Mouse (Mus musculus): ENCODE results near the gene Cdx4. TPM values are rescaled to one million over a fixed set of nuclear protein-coding genes. Genes with fewer than 3 reads are reported as not detected.

The Cdx4 gene
- not detected for total RNA-seq (2021)

GRCm38 (mm10) chrX:103321146-103321545 lies at the start of gene Cdx4:
TSS of gene Cdx4 (plus strand) at chrX:103321398.
- intact Hi-C loops (cut with DNase I): no loop called here

DNA sequence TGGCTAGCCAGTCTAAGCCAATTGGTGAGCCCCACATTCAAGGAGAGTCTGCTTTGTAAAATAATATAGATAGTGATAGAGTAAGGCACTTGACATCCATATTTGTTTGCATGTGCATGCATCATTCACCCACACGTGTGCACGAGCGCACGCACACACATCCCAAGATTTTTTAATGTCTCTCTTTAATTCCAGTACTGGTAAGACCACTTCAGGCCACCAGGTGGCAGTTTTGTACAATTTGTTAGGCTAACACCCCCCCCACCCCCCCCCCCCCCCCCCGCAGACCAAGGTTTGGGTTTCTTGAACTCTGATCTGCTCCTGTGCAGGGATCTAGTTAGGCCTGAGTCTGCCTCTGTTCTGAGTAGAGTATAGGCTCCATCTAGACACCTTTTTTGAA lies 46.9 kb upstream of the Cdx4 start:
- intact Hi-C loops (cut with DNase I): no loop called here
- peak in 1 of 2 experiments; percentile 15 for DNase-seq (ENCODE audit: extremely low spot score in 1 of 2, low spot score in 2 of 2)

More at GRCm38 (mm10) chrX:103321146-103321545, at the start of gene Cdx4:
- no peak for DNase-seq (ENCODE audit: extremely low spot score in 1 of 2, low spot score in 2 of 2)

GRCm38 (mm10) chrX:103286899-103287722 lies 34.1 kb upstream of the Cdx4 start:
- intact Hi-C loops (cut with DNase I): loop anchor here (5.0 kb wide), 1 partner anchor 70 kb away; the partner anchor contains the start of gene Chic1
- no peak for DNase-seq (ENCODE audit: extremely low spot score in 1 of 2, low spot score in 2 of 2)

DNA sequence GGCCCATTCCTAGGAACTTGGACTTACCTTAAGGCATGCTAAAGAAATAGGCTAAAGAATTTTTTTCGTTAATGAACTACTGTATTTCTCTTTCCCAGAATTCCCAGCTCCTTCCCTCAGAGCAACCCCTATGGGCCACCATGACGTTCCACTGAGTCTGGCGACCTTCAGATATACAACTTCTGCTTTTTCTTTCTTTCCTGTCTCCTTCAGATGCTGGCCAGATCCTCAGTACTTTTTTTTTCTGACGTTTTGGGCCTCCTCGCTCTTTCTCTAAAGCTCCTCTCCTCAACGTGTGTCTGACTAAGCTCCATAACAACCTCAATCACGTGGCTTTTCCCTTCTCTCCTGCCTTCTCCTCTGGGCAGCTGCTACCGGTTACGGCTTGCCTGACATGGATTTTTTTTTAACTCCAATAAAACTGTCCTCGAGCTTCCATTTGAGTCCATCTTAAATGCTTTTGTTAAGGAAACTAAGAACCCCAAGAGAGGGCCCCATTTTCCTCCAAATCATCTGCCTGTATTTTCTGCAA lies 33.3 kb upstream of the Cdx4 start:
- DNase-seq (ENCODE audit: extremely low spot score in 1 of 2, low spot score in 2 of 2): no peak
- intact Hi-C loops (cut with DNase I): loop anchor here (5.0 kb wide), 1 partner anchor 69 kb away; the partner anchor contains the start of gene Chic1

- intact Hi-C loops (cut with DNase I): loop anchor here (5.0 kb wide), 1 partner anchor 69 kb away; the partner anchor contains the start of gene Chic1
- peak in 1 of 2 experiments; percentile 22 for DNase-seq (ENCODE audit: extremely low spot score in 1 of 2, low spot score in 2 of 2)
These were observed 32.5 kb upstream of the Cdx4 start for GRCm38 (mm10) chrX:103288485-103289330.

GRCm38 (mm10) chrX:103298937-103299336 lies 22.3 kb upstream of the Cdx4 start:
- no peak for DNase-seq (ENCODE audit: extremely low spot score in 1 of 2, low spot score in 2 of 2)
- intact Hi-C loops (cut with DNase I): no loop called here

DNA sequence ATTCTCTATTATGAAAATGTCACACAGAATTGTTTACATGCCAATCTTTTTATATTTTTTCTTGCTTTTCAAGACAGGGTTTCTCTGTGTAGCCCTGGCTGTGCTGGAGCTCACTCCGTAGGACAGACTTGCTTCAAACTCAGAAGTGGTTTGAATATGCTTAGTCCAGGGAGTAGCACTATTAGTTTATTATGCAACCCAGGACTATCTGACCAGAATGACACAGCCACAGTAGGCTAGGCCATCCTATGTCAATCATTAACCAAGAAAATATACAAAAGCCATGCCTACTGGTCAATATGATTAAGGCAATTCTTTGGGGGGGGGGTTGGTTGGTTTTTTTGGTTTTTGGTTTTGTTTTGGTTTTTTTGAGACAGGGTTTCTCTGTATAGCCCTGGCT lies 12.9 kb upstream of the Cdx4 start:
- no peak for DNase-seq (ENCODE audit: extremely low spot score in 1 of 2, low spot score in 2 of 2)
- intact Hi-C loops (cut with DNase I): no loop called here

GRCm38 (mm10) chrX:103311723-103312122 lies 9.5 kb upstream of the Cdx4 start:
- DNase-seq (ENCODE audit: extremely low spot score in 1 of 2, low spot score in 2 of 2): no peak
- intact Hi-C loops (cut with DNase I): no loop called here

DNA sequence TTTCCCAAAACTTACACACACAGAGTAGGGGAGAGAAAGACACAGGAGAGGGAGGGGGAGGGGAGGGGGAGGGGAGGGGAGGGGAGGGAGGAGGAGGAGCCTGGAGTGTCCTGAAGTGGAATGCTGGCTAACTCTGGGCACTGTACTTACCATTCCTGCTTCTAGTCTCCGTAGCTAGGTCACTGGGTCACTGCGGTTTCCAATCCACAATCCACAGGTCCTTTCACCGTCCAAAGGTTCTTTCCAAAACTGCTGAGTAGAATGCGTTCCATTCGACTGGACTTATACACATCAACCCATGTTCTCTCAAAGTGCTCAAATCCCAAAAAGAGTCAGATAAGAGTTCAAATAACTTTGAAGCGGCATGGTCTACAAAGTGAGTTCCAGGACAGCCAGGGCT lies 7.1 kb upstream of the Cdx4 start:
- intact Hi-C loops (cut with DNase I): no loop called here
- no peak for DNase-seq (ENCODE audit: extremely low spot score in 1 of 2, low spot score in 2 of 2)

- no peak for DNase-seq (ENCODE audit: extremely low spot score in 1 of 2, low spot score in 2 of 2)
- intact Hi-C loops (cut with DNase I): no loop called here
These were observed 4.7 kb downstream of the Cdx4 start for GRCm38 (mm10) chrX:103325900-103326299.

DNA sequence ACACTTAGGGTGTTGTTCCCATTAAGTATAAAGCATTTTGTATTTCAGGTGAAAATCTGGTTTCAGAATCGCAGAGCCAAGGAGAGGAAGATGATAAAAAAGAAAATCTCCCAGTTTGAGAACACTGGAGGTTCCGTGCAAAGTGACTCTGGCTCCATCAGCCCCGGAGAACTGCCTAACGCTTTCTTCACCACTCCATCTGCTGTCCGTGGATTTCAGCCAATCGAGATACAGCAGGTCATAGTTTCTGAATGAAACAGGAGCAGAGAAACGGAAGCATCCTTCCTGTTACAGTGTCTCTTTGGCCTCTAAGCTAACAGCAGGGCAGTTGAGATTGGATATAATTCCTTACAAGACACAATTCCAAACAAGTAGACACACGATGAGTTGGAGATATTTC lies 8.2 kb downstream of the Cdx4 start:
- intact Hi-C loops (cut with DNase I): no loop called here
- no peak for DNase-seq (ENCODE audit: extremely low spot score in 1 of 2, low spot score in 2 of 2)

GRCm38 (mm10) chrX:103331125-103331858 lies 10.1 kb downstream of the Cdx4 start:
- DNase-seq (ENCODE audit: extremely low spot score in 1 of 2, low spot score in 2 of 2): no peak
- intact Hi-C loops (cut with DNase I): no loop called here

DNA sequence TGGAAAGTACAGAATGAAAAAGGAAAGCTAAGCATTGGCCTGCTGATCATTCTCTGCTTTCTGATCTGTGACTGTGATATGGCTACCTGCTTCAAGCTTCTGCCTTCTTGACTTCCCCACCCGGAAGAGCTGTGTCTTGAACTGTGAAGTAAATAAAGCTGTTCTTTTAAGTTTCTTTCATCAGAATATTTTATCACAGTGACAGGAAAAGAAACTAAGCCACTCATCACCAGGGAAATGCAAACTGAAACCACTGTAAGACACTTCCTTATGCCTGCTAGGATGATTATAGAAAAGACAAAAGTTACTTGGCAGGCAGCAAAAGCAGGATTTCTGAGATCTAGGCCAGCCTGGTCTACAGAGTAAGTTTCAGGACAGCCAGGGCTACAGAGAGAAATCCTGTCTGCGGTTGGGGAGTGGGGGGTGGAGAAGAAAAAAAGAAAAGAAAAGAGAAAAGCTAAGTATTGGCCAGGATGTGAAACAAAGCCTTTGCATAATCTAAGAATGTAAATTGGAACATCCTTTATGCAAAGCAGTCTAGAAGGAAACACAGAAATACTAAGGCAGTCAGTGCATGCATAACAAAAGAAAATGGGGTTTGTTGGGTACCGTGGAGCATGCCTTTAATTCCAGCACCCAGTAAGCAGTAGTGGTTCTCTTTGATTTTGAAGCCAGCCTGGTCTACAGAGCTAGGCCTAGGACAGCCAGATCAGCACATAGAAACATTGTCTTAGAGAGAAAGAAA lies 20.3 kb downstream of the Cdx4 start:
- intact Hi-C loops (cut with DNase I): no loop called here
- no peak for DNase-seq (ENCODE audit: extremely low spot score in 1 of 2, low spot score in 2 of 2)

DNA sequence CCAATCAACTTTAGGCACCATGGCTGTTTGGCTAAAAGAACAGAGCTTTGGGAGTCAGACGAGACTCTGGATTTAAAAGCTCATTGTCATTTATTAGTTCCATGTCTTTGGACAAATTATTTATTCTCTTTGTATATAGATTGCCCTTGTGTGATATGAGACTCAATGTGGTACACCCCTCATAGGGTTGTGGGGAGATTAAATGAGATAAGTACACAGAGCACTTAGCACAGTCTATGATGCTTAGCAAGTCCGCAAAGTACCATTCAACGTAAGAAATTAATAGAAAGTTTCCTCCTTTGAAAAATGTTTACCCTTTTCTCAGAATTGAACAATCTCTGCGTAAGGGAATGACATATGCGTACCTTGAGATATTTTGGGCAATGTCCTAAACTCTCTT lies 34.6 kb downstream of the Cdx4 start:
- no peak for DNase-seq (ENCODE audit: extremely low spot score in 1 of 2, low spot score in 2 of 2)
- intact Hi-C loops (cut with DNase I): loop anchor here (5.0 kb wide), 1 partner anchor 68 kb away; no protein-coding TSS in a partner anchor

DNA sequence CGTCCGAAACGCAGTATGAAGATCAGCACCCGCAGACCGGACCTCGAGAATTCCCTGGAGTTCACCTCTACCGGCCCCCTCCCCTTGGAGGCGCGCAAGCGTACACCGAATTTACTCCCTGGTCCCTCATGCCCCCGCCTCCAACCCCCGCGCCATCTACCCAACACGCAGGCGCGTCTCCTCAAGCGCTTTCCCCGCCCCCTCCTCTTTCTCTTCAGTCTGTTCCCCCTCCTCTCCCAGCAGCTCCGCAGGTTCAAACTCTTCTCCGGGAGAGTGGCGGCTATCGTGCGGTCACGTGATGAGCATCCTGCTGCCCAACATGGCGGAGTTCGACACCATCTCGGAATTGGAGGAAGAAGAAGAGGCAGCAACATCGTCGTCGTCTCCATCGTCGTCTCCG lies 35.1 kb downstream of the Cdx4 start, which contains the start of gene Chic1:
Chic1 (plus strand) TSS at position 190 of the 400 bp plus-strand sequence.
- intact Hi-C loops (cut with DNase I): loop anchor here (5.0 kb wide), 1 partner anchor 69 kb away; no protein-coding TSS in a partner anchor

GRCm38 (mm10) chrX:103356761-103357236 lies 35.6 kb downstream of the Cdx4 start:
- intact Hi-C loops (cut with DNase I): loop anchor here (5.0 kb wide), 1 partner anchor 69 kb away; no protein-coding TSS in a partner anchor
- peak in 1 of 2 experiments; percentile 25 for DNase-seq (ENCODE audit: extremely low spot score in 1 of 2, low spot score in 2 of 2)

More for the DNA sequence above, 35.1 kb downstream of the Cdx4 start, which contains the start of gene Chic1:
- DNase-seq (ENCODE audit: extremely low spot score in 1 of 2, low spot score in 2 of 2): peak; percentile 80 to 89

DNA sequence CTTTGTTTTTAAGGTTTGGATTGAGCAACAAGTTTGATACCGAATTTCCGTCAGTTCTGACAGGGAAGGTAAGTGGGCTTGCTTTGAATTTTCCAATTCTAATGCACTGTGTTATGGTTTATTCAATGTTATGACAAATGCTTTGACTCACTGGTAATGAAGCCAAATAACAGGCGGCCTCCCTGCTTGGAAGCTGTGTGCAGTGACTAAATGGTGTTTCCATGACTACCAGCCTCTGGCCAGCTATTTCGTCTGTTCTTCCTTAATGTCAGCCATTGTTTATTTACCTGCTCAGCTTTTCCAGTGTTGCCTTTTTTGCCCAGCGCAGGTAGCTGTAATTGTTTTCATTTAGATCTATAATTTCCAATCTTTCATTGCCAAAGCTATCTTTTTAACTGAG lies 45.0 kb downstream of the Cdx4 start:
- DNase-seq (ENCODE audit: extremely low spot score in 1 of 2, low spot score in 2 of 2): no peak
- intact Hi-C loops (cut with DNase I): no loop called here

- no peak for DNase-seq (ENCODE audit: extremely low spot score in 1 of 2, low spot score in 2 of 2)
- intact Hi-C loops (cut with DNase I): no loop called here
These were observed 47.5 kb downstream of the Cdx4 start for GRCm38 (mm10) chrX:103368650-103369049.
